Mouse (Mus musculus) left cerebral cortex, adult 2 months (tissue): ENCODE measurements around the gene Imp3. TPM values are rescaled to one million over a fixed set of nuclear protein-coding genes. Genes with fewer than 3 reads are reported as not detected.
A peak's percentile ranks its signal among the peaks of the same experiment; 100 is the strongest.

Source experiments
- DNase-seq, 2 experiments: peaks; one replicate each; pipeline ENCODE4 v3.0.0; 2021 to 2022; ENCODE audit warnings: low spot score in 2 of 2, mixed read lengths in 1 of 2; ENCODE audit errors: extremely low spot score in 1 of 2
- H3K27ac ChIP-seq: fragments of 200-600 bp; 2 replicates; pipeline ENCODE4 v1.8.1; 2022
- H3K4me3 ChIP-seq: fragments of 200-600 bp; 2 replicates; pipeline ENCODE4 v1.8.1; 2022
- CTCF ChIP-seq: fragments of 200-600 bp; IDR thresholded peaks from 2 replicates; pipeline ENCODE4 v1.8.1; 2022; ENCODE audit warnings: antibody characterized with exemption, mild to moderate bottlenecking, moderate library complexity
- intact Hi-C: fragments of 180-260 bp; cut with DNase I; formaldehyde crosslinking; loops from one replicate; pipeline ENCODE4 v1.15.1; 2025
- long read RNA-seq, 2 experiments: library from polyadenylated mRNA; stranded (forward); transcript quantifications; one replicate each; pipeline ENCODE4 v2.0.0; 2021; ENCODE audit warnings: borderline mapping rate in 2 of 2
- total RNA-seq, 2 experiments: library from RNA; stranded (reverse); gene quantifications; 2 replicates each; pipeline ENCODE4 v1.2.3; 2021

Imp3 gene
- total RNA-seq, result 10 to 100 TPM; 49.8 to 50.2 TPM
- long read RNA-seq, experiment 1, transcript Imp3-201 (1 exons, 924 nt), result major isoform, 17 of 17 reads
- long read RNA-seq, experiment 1, partial matches to known transcripts, result 0 of 17 reads
- long read RNA-seq, experiment 1, other reads (novel, unspliced or antisense), result 0 of 17 reads
- long read RNA-seq, experiment 2, transcript Imp3-201 (1 exons, 924 nt), result major isoform, 16 of 16 reads
- long read RNA-seq, experiment 2, partial matches to known transcripts, result 0 of 16 reads
- long read RNA-seq, experiment 2, other reads (novel, unspliced or antisense), result 0 of 16 reads

DNA sequence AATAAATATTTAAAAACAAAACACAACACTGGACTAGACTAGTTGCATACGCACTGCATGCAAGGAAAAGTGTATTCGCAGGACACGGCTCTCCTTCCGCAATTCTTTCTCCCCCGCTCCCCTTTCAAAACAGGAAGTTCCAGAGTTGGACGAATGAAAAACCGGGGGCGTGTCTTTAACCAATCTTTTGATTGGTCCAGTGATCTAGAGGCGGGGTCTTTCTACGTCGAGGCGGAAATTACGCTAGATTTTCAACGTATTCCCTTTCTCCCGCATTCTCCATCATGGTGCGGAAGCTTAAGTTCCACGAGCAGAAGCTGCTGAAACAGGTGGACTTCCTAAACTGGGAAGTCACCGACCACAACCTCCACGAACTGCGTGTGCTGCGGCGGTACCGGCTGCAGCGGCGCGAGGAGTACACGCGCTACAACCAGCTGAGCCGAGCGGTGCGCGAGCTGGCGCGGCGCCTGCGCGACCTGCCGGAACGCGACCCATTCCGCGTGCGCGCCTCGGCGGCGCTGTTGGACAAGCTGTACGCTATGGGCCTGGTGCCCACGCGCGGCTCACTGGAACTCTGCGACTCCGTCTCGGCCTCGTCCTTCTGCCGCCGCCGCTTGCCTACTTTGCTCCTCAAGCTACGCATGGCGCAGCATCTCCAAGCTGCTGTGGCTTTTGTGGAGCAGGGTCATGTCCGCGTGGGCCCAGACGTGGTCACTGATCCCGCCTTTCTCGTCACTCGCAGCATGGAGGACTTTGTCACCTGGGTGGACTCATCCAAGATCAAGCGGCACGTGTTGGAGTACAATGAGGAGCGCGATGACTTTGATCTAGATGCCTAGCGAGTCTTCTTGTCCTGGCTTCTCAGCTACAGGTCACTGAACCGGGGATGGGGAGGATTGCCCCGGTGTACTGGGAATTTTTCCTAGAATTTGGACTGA is at the start of gene Imp3:
Gene Imp3, plus strand, starts transcription at position 253 of the 938 bp plus-strand sequence.
- peak; percentile 6 for TF ChIP-seq CTCF
- peak within 1 kb of the TSS; percentile 95 for H3K4me3 ChIP-seq
- peak; percentile 86 to 87 for DNase-seq
- H3K27ac ChIP-seq, result peak within 1 kb of the TSS; percentile 95
- intact Hi-C loops, result loop anchor here (5.0 kb wide), 1 partner anchor 140 kb away; no protein-coding TSS in a partner anchor

GRCm38 (mm10) chr9:56887581-56887980 is 49.7 kb upstream of the Imp3 start:
- Histone ChIP-seq H3K27ac (no peak overlapping the region), H3K4me3 (no peak overlapping the region)
- DNase-seq, result no peak
- TF ChIP-seq CTCF, result no peak
- intact Hi-C loops, result no loop called here

GRCm38 (mm10) chr9:56889817-56890216 is 47.5 kb upstream of the Imp3 start:
- intact Hi-C loops, result loop anchor here (1.0 to 10.0 kb wide), 4 partner anchors 47 to 545 kb away; partner anchors contain the start of gene Man2c1
- TF ChIP-seq CTCF, result peak; percentile 92
- no peak overlapping the region for H3K27ac ChIP-seq
- DNase-seq, result peak; percentile 74 to 75
- H3K4me3 ChIP-seq, result peak overlapping the region; percentile 19; the same call in 1 of the 2 replicates

DNA sequence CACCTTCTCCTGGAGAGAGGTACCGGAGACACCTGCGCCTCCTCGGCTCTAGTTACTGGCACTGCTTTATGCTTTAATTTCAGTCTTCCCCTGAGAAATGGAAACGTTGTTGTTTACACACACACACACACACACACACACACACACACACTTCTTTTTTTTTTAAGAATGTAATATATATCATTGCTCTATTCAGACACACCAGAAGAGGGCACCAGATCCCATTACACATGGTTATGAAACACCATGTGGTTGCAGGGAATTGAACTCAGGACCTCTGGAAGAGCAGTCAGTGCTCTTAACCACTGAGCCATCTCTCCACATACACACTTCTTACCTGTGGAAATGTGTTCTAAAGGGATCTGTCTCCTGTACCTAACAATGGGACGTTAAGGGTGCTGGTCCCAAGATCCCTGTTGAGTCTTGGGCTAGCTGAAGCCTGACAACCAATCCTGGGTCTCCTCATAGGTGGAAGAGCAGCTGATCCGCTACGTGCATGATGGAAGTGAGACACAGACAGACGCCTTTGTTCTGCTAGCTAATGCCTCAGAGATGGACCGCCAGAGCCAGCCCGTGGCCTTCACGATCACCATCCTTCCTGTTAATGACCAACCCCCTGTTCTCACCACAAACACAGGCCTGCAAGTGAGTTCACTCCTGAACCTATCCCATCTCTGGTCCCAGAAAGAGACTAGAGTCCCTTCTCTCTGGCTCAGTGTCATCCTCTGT is 46.6 kb upstream of the Imp3 start:
- peak; percentile 26 for TF ChIP-seq CTCF
- intact Hi-C loops, result loop anchor here (1.0 to 10.0 kb wide), 4 partner anchors 38 to 544 kb away; partner anchors contain the start of genes Man2c1 and Snx33
- DNase-seq, result no peak
- H3K4me3 ChIP-seq, result no peak overlapping the region
- no peak overlapping the region for H3K27ac ChIP-seq

- peak; percentile 85 for TF ChIP-seq CTCF
- peak overlapping the region; percentile 20; the same call in 1 of the 2 replicates for H3K4me3 ChIP-seq
- H3K27ac ChIP-seq, result no peak overlapping the region
These were observed 45.7 kb upstream of the Imp3 start for GRCm38 (mm10) chr9:56891517-56892011.

DNA sequence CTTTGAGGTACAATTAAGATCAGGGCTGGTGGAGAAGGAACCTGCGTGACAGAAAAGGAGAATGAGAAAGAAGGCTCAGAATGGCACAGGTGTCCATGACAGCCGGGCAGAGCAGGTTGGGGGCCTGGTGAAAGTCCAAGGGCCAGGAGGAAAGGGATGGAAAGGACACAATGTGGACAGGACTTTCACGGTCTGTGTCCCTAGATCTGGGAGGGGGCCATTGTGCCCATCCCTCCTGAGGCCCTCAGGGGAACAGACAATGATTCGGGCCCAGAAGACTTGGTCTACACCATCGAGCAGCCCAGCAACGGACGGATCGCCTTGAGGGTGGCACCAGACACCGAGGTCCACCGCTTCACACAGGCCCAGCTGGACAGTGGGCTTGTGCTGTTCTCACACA is 45.2 kb upstream of the Imp3 start:
- Histone ChIP-seq H3K4me3 (no peak overlapping the region), H3K27ac (no peak overlapping the region)
- no peak for DNase-seq
- intact Hi-C loops, result loop anchor here (10.0 kb wide), 2 partner anchors 333 to 543 kb away; no protein-coding TSS in a partner anchor
- TF ChIP-seq CTCF, result no peak

More at GRCm38 (mm10) chr9:56891517-56892011, 45.7 kb upstream of the Imp3 start:
- peak; percentile 63 to 67 for DNase-seq
- intact Hi-C loops, result loop anchor here (1.0 to 10.0 kb wide), 4 partner anchors 37 to 543 kb away; partner anchors contain the start of genes Man2c1 and Snx33

DNA sequence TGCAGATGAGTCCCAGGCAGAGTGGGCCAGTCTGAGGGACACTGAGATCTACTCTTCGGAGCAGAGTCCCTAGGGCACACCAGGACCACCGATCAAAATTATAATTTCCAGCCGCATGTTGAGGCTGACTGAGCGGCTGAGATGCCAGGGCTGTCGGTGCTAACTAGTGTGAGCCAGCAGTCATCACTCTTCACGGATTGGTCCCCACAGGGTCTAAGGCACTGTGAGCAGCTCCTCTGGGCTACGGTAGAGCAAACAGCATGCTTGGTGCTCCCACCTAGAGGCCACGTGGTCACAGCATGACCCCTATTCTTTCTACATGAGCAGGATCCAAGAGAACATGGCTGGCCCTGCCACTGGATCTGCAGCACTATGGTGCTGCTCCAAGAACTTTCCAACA is 44.0 kb upstream of the Imp3 start:
- no peak for DNase-seq
- TF ChIP-seq CTCF, result no peak
- intact Hi-C loops, result loop anchor here (10.0 kb wide), 2 partner anchors 331 to 541 kb away; no protein-coding TSS in a partner anchor
- H3K4me3 ChIP-seq, result no peak overlapping the region
- H3K27ac ChIP-seq, result no peak overlapping the region

DNA sequence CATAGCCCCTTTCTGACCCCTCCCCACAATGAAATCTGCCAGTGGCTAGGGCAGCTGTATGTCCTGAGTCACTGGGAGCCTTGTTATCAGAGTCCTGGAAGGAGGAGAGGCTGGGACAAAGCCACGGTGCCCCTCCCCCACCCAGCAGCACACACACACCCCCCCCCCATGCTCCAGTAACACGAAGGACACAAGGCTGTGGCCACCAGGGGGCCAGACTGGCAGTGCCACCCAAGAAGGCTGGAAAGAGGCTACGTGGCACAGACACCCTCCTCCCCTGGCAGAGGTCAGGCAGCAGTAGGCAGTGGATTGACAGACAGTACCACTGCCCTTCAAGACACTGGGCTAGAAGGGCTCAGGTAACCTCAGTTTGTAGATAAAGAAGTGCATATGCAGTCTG is 43.3 kb upstream of the Imp3 start:
- peak in 1 of 2 experiments; percentile 12 for DNase-seq
- intact Hi-C loops, result loop anchor here (10.0 kb wide), 2 partner anchors 331 to 541 kb away; no protein-coding TSS in a partner anchor
- peak; percentile 12 for TF ChIP-seq CTCF
- Histone ChIP-seq H3K27ac (no peak overlapping the region), H3K4me3 (no peak overlapping the region)

DNA sequence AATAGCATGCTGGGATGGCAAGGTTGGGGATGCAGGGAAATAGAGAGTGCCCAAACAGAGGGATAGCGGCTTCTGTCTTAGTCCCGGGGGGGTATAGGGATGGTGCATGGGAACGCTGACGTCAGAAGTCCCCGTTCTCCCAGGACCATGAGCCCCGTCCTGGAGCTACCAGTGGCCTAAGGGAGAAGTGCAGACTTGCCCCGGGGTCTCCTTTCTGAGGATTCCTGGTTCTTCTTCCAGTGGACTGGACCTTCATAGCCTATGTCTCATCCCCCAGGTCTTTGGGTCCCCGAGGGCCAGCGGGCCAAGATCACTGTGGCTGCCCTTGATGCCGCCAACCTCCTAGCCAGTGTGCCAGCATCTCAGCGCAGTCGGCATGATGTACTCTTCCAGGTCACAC is 40.5 kb upstream of the Imp3 start:
- no peak for DNase-seq
- no peak for TF ChIP-seq CTCF
- intact Hi-C loops, result loop anchor here (10.0 kb wide), 2 partner anchors 328 to 538 kb away; no protein-coding TSS in a partner anchor
- Histone ChIP-seq H3K27ac (no peak overlapping the region), H3K4me3 (no peak overlapping the region)

- no peak for DNase-seq
- intact Hi-C loops, result loop anchor here (10.0 kb wide), 2 partner anchors 325 to 535 kb away; no protein-coding TSS in a partner anchor
- Histone ChIP-seq H3K27ac (no peak overlapping the region), H3K4me3 (no peak overlapping the region)
- no peak for TF ChIP-seq CTCF
These were observed 37.9 kb upstream of the Imp3 start for GRCm38 (mm10) chr9:56899409-56899808.

DNA sequence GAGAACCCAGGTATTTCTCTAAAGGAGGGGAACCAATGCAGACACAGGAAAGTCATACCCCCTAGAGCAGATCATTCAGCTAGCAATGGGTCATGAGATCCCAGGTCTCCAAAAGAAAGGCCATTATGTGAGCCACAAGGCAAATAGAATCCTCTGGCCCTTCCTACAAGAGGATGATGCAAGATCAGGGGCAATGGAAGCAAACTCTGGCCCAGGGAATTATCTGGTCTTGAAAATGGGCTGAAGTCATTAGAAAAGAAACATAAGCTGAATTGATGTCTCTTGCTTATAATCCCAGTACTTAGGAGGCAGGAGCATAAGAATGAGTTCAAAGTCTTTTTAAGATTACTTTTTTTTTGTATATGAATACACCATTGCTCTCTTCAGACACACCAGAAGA is 37.2 kb upstream of the Imp3 start:
- Histone ChIP-seq H3K4me3 (no peak overlapping the region), H3K27ac (no peak overlapping the region)
- TF ChIP-seq CTCF, result no peak; the same call in 1 of the 2 replicates
- no peak for DNase-seq
- intact Hi-C loops, result no loop called here
